Mouse (Mus musculus) Muller cell, postnatal 12 days (primary cell): Measurements from ENCODE around the gene Olfr615.
"Not testable (repeated sequence)": the region's sequence is repeated elsewhere in the genome, so short reads cannot be mapped to it uniquely, and the experiment has no call there.

Experiments used
- DNase-seq: peaks from one replicate; pipeline ENCODE4 v3.0.0-alpha.2; 2015; ENCODE audit errors: inconsistent ontology term

The Olfr615 gene

GRCm38 (mm10) chr7:103555779-103556178 lies at the start of gene Olfr615:
Olfr615 (plus strand) TSS chr7:103556079.
- no peak for DNase-seq

DNA sequence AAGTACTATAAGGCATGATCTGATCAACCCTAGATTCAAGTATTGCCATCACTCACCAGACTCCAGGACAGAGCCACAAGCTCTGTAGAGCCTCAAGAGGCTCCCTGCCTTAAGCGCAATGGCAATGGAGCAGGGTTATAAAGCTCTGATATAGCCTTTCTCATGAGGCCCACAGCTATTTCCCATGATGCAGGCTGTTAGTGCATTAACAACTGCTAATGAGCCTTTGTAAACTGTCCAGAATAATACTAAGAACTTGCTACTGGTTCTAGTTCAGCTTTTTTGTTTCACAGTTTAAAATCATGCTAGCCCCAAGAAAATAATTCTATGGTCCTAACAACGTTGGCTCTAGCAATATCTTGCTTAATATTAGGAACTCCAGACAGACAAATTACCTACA lies 43.9 kb upstream of the Olfr615 start, which contains the start of gene Olfr610:
Olfr610 (minus strand) TSS at position 101 of the 400 bp plus-strand sequence.
- DNase-seq = no peak

DNA sequence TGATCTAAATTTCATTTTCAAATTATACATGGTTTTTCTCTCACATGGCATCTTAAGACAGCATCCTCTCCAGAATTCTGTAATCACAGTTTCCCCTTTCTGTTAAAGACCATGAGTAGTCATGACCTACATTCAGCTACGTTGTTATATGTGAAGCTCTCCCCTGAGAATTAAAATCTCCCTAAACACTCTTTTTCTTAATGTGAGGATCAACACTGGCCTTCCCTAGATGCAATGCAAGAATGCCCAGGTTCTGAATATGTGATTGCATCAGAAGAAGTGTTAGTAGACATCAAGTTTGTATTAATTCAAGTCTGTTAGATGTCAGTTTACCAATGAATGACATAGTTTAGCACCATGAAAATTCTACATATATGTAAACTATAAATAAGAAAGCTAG lies 35.1 kb upstream of the Olfr615 start, which contains the start of gene Olfr611:
Olfr611 (minus strand) TSS at position 101 of the 400 bp plus-strand sequence.
- not testable (repeated sequence) for DNase-seq

DNA sequence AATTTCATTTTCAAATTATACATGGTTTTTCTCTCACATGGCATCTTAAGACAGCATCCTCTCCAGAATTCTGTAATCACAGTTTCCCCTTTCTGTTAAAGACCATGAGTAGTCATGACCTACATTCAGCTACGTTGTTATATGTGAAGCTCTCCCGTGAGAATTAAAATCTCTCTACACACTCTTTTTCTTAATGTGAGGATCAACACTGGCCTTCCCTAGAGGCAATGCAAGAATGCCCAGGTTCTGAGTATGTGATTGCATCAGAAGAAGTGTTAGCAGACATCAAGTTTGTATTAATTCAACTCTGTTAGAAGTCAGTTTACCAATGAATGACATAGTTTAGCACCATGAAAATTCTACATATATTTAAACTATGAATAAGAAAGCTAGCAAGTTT lies 13.3 kb upstream of the Olfr615 start, which contains the start of gene Olfr612:
Olfr612 (minus strand) TSS at position 101 of the 400 bp plus-strand sequence.
- DNase-seq = not testable (repeated sequence)

GRCm38 (mm10) chr7:103547774-103548173 lies 8.1 kb upstream of the Olfr615 start, which contains the start of gene Olfr613:
Olfr613 (plus strand) TSS chr7:103548074.
- no peak for DNase-seq

GRCm38 (mm10) chr7:103569043-103569442 lies 13.2 kb downstream of the Olfr615 start, which contains the start of gene Olfr616:
Olfr616 (minus strand) TSS chr7:103569143.
- no peak for DNase-seq

DNA sequence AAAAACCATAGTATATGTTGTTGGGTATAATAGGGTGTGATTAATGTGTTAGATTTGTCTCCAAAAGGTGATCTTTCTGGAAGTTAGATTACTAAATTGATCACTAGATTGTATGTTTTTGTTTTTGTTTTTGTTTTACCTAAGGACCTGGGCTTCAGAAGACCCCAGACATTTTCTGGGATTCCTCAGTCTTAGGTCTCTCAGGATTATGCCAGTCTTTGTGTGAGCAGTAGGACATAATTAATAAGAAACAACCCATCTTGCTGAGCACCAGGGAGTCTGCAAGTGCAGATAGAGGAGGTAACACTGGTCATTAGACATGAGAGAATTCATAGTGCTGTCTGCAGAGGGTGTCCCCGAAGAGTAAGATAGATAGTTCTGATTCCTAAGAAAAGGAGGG lies 16.9 kb downstream of the Olfr615 start, which contains the start of gene Olfr617:
Olfr617 (plus strand) TSS at position 301 of the 400 bp plus-strand sequence.
- no peak for DNase-seq

GRCm38 (mm10) chr7:103589803-103590202 lies 33.9 kb downstream of the Olfr615 start, which contains the start of gene Olfr618:
Olfr618 (plus strand) TSS chr7:103590103.
- DNase-seq = no peak

DNA sequence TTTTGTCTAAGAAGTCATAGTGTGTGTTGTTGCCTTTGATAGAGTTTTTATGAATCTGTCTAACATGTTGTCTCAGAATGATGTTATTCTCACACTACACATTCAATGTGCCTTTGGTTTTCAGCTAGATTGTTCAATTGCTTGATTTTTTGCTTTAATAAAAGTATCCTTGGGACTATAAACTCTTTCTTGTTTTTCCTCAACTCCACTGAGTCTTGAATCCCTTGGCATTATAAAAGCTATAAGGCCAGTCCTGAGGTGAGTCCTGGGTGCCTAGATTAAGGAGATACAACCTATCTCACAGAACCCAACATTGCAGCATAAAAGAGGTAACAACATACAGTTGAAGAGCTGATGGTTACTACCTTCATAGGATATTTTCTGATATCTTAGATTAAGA lies 44.4 kb downstream of the Olfr615 start, which contains the start of gene Olfr619:
Olfr619 (plus strand) TSS at position 301 of the 400 bp plus-strand sequence.
- DNase-seq = no peak

GRCm38 (mm10) chr7:103607425-103607824 lies 51.5 kb downstream of the Olfr615 start:
- DNase-seq = no peak

GRCm38 (mm10) chr7:103612434-103612833 lies 56.6 kb downstream of the Olfr615 start, which contains the start of gene Olfr620:
Olfr620 (minus strand) TSS chr7:103612534.
- no peak for DNase-seq
